Mouse (Mus musculus): ENCODE data around the gene Vps25.

The Vps25 gene

DNA sequence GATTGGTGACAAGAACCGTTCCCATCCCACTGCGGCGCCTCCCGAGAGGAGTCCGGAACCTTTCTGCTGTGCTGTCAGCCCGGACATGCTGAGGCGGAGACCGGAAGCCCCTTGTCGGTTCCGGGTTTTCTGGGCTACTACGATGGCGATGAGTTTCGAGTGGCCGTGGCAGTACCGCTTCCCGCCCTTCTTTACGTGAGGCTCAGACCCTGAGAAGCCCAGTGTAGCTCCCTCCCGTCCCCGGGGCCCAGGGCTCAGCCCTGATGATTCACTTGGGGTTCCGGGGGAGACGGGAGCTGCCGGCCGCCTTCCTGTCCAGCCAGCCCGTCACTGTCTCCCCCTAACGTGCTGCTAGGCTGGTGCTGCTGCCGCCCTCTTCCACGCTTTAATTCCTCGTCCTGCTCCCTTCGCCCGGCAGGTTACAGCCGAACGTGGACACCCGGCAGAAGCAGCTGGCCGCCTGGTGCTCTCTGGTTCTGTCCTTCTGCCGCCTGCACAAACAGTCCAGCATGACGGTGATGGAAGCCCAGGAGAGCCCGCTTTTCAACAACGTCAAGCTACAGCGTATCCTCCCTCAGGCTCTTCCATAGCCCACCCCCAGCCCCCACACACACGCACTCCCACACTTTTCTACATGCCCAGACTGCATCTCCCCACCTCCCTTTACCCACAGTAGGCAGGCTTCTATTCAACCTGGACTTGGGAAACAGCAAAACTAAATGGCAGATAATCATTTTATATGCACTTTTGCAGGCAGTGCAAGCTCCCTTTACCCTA is at the start of gene Vps25:
TSS of gene Vps25 (plus strand) at position 95 of the 777 bp plus-strand sequence.
- CTCF ChIA-PET, result interaction anchor here (0.7 kb wide), 1 partner anchor 439 kb away, joined by 4 read pairs; no protein-coding TSS in a partner anchor

- CTCF ChIA-PET, result interaction anchor here (0.7 kb wide), 2 partner anchors 69 to 947 kb away, joined by 5 to 10 read pairs; no protein-coding TSS in a partner anchor
Observed at GRCm38 (mm10) chr11:101211970-101212369, 41.5 kb upstream of the Vps25 start.

DNA sequence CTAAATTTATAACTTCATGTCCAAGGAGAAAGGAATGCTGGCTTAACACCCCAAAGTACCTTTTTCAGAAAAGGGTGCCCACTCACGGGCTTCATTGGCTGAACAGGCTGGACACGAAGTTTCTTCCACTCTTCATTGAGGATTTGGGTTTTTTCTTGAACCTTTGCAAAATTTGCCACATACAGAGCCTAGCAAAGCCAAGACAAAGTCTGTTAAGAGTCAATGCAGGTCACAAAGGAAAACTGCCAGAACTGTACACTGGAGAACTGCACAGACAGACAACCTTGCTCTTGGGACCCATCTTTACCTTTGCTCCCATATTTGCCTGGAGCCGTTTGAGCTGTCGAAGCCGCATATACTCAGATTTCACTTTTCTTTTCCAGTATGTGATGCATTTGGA is 36.6 kb upstream of the Vps25 start:
- CTCF ChIA-PET, result no interaction called here

GRCm38 (mm10) chr11:101218436-101219055 is 35.0 kb upstream of the Vps25 start:
- CTCF ChIA-PET, result interaction anchor here (0.6 kb wide), 1 partner anchor 42 kb away, joined by 4 read pairs; the partner anchor contains the start of gene Wnk4

GRCm38 (mm10) chr11:101220853-101221252 is 32.7 kb upstream of the Vps25 start:
- CTCF ChIA-PET, result no interaction called here

GRCm38 (mm10) chr11:101221306-101221986 is 32.1 kb upstream of the Vps25 start:
- CTCF ChIA-PET, result no interaction called here

GRCm38 (mm10) chr11:101224337-101224736 is 29.2 kb upstream of the Vps25 start:
- CTCF ChIA-PET, result interaction anchor here (0.7 to 1.0 kb wide), 2 partner anchors 24 kb away, joined by 3 to 4 read pairs; no protein-coding TSS in a partner anchor

GRCm38 (mm10) chr11:101225331-101226064 is 28.0 kb upstream of the Vps25 start:
- CTCF ChIA-PET, result interaction anchor here (0.6 kb wide), 1 partner anchor 30 kb away, joined by 4 read pairs; no protein-coding TSS in a partner anchor

DNA sequence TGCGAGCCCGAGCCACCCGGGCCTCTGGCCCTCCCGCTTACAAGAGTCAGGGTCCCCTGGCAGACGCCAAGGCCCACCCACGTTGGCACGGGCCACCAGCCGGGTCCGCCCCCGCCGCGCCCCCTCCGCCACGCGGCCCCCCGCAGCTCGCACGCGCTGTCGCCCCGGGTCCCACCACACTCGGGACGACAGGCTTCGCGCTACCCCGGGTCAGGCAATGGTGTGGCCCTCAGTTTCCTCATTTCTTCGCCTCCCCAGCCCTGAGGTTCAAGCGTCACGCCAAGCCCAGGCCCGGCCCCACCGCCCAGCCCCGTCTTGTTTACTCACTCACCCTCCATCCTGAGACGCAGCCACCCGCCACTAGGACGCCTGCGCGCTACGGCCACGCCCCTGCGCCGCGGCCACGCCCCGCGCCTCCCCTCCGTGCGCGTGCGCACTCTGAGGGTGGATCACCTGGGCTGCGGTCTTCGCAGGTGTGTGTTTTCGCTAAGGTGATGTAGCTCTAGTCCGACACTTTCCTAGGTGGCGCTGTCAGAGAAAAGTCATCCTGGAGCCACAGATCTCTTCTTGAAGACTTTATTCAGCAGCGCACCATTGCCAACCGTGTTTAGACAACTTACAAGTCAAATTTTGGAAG is 27.3 kb upstream of the Vps25 start, which contains the start of gene Ezh1:
TSS of gene Ezh1 (minus strand) at position 399 of the 637 bp plus-strand sequence.
- CTCF ChIA-PET, result interaction anchor here (0.6 kb wide), 1 partner anchor 29 kb away, joined by 4 read pairs; no protein-coding TSS in a partner anchor

GRCm38 (mm10) chr11:101229361-101229900 is 24.1 kb upstream of the Vps25 start:
- CTCF ChIA-PET, result no interaction called here

- CTCF ChIA-PET, result no interaction called here
Observed at GRCm38 (mm10) chr11:101230061-101230511, 23.4 kb upstream of the Vps25 start.

GRCm38 (mm10) chr11:101230526-101230925 is 23.0 kb upstream of the Vps25 start:
- CTCF ChIA-PET, result no interaction called here

- CTCF ChIA-PET, result no interaction called here
Observed at GRCm38 (mm10) chr11:101230991-101231871, 22.3 kb upstream of the Vps25 start.

- CTCF ChIA-PET, result interaction anchor here (0.7 kb wide), 1 partner anchor 12 kb away, joined by 3 read pairs; no protein-coding TSS in a partner anchor
Observed at GRCm38 (mm10) chr11:101232010-101232839, 21.3 kb upstream of the Vps25 start.

- CTCF ChIA-PET, result no interaction called here
Observed at GRCm38 (mm10) chr11:101233240-101233639, 20.3 kb upstream of the Vps25 start.

- CTCF ChIA-PET, result no interaction called here
Observed at GRCm38 (mm10) chr11:101234124-101234523, 19.4 kb upstream of the Vps25 start.

DNA sequence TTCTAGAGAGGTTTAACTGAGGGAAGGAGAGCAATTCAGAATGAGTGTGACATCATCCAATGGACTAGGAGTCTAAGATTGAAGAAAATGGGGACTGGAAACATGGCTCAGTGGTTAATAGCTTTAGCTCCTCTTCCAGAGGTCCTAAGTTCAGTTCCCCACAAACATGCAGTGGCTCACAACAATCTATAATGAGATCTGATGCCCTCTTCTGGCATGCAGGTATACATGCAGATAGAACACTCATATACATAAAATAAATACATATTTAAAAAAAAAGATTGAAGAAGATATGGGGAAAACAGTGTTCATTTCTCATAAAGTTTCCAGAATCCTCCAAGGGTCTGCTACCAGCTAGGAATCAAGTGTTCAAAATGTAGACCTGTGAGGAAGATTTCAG is 18.1 kb upstream of the Vps25 start:
- CTCF ChIA-PET, result no interaction called here

DNA sequence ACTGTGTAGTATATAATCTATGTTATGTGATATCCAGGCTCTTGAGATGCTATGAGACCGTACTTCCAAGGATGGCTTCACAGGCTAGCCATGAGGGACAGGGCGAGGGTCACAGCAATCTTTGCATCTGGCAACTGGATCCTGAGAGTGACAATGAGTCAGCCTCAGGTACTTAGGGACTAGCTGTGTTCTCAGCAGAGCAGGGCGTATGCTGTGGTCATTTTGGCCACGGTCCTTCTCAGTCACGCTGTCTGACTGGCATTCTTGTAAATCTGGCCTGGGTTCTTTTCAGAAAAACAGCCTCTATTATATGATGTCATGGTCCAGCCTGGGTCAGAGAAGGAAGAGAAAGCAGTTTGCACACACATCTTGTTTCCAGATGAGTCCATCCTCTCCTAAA is 16.7 kb upstream of the Vps25 start:
- CTCF ChIA-PET, result no interaction called here
